Mouse (Mus musculus): ENCODE measurements around the gene Akap13. TPM values are rescaled to one million over a fixed set of nuclear protein-coding genes. Genes with fewer than 3 reads are reported as not detected.
A peak's percentile ranks its signal among the peaks of the same experiment; 100 is the strongest.

Gene Akap13
- total and polyA plus RNA-seq, 2 experiments from 2014 or later, result 13.8 to 26.1 TPM

DNA sequence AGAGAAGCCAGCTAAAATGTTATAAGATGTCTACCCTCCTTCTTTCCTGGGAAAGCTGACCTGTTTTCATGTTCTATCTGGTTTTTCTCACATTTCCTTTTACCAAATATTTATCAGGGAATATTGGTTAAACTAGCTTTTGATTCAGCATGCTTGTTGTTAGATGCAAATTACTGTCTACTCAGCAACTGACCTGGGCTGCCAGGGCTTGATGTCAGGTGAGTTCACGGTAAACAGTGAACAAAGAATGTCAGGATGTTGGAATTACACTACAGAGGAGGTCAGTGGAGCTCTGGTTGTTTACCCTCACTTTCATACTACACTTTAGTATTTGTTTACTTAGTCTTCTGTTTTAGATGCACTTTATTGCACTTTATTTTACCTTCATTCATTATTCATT is 5.0 kb downstream of the Akap13 start:
- Histone ChIP-seq H3K36me3 (ENCODE audit: insufficient read depth, low read length) (no peaks in the 10 kb centered on the region), H3K4me3 (ENCODE audit: low read length) (no peak overlapping the region), H3K27me3 (ENCODE audit: insufficient read depth, low read length) (no peaks in the 10 kb centered on the region), H3K4me1 (ENCODE audit: insufficient read depth, low read length) (no peaks in the 10 kb centered on the region), H3K4me2 (ENCODE audit: low read depth, low read length) (no peak overlapping the region), H3K9me3 (ENCODE audit: low read length) (no peaks in the 10 kb centered on the region), H3K9ac (replicated peaks; ENCODE audit: low read length) (no peak overlapping the region), H3K27ac (no peak overlapping the region)
- WGBS, result 63% methylated on average over 1 of the region's 1 CpGs
- no peak for ATAC-seq
- DNase-seq (ENCODE audit: low spot score), result no peak
- TF ChIP-seq CTCF (IDR thresholded peaks at IDR 0.05; ENCODE audit: low read depth), result no peak

DNA sequence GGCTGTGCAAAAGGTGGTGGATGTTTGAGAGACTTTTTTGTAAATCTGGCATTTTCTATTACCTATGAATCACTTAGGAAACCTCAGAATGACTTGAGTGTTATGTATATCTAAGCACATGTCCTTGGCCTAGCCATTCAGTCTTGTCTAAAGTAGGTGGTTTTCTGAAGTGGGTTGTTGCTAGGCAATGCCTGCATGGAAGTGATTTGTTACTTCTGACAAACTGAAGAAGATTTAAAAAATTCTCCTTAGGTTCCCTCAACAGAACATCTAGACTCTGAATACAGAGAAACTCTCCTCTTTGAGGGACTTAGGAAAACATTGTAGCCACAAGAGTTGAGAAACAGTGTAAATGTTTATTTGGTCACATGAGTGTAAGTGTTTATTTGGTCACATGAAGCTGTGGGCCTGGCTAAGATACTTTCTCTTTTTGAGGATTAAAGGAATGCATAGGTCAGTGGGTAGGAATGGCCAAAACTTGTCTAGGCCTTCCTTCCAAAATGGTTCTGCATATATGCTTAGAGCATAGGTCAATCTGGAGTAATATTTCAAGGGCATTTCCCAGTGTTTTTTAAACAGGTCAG is 8.3 kb downstream of the Akap13 start:
- Histone ChIP-seq H3K9ac (replicated peaks; ENCODE audit: low read length) (no peak overlapping the region), H3K9me3 (ENCODE audit: low read length) (no peaks in the 10 kb centered on the region), H3K4me3 (ENCODE audit: low read length) (no peak overlapping the region), H3K4me2 (ENCODE audit: low read depth, low read length) (no peak overlapping the region), H3K27me3 (ENCODE audit: insufficient read depth, low read length) (no peaks in the 10 kb centered on the region), H3K4me1 (ENCODE audit: insufficient read depth, low read length) (no peaks in the 10 kb centered on the region), H3K36me3 (ENCODE audit: insufficient read depth, low read length) (no peaks in the 10 kb centered on the region), H3K27ac (no peak overlapping the region)
- no peak for ATAC-seq
- no peak for TF ChIP-seq CTCF (IDR thresholded peaks at IDR 0.05; ENCODE audit: low read depth)
- DNase-seq (ENCODE audit: low spot score), result no peak

DNA sequence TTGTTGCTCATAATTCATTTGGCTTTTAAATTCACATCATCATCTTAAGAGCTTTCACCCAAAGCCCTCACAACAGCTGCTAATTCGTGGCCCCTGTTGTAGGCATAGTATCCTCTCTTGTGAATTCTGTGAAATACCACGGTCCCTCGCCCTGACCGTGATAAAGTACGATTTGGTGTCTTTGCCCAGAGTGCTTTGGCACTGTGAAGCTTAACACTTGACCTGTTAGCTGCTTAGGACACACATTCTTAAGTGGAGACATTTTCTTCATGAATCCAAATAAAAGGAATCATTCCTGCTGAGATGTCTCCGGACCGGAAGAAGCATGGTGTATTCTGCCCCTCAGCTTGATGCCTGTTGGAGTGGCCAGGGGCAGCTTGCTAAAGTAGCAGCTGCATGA is 12.5 kb downstream of the Akap13 start:
- Histone ChIP-seq H3K36me3 (ENCODE audit: insufficient read depth, low read length) (no peaks in the 10 kb centered on the region), H3K27ac (no peak overlapping the region), H3K9ac (replicated peaks; ENCODE audit: low read length) (no peak overlapping the region), H3K4me1 (ENCODE audit: insufficient read depth, low read length) (no peaks in the 10 kb centered on the region), H3K27me3 (ENCODE audit: insufficient read depth, low read length) (no peaks in the 10 kb centered on the region), H3K9me3 (ENCODE audit: low read length) (no peaks in the 10 kb centered on the region), H3K4me2 (ENCODE audit: low read depth, low read length) (no peak overlapping the region), H3K4me3 (ENCODE audit: low read length) (no peak overlapping the region)
- DNase-seq (ENCODE audit: low spot score) (peak; percentile 2), ATAC-seq (no peak)
- 47% methylated on average over 7 of the region's 7 CpGs for WGBS
- TF ChIP-seq CTCF (IDR thresholded peaks at IDR 0.05; ENCODE audit: low read depth), result no peak

DNA sequence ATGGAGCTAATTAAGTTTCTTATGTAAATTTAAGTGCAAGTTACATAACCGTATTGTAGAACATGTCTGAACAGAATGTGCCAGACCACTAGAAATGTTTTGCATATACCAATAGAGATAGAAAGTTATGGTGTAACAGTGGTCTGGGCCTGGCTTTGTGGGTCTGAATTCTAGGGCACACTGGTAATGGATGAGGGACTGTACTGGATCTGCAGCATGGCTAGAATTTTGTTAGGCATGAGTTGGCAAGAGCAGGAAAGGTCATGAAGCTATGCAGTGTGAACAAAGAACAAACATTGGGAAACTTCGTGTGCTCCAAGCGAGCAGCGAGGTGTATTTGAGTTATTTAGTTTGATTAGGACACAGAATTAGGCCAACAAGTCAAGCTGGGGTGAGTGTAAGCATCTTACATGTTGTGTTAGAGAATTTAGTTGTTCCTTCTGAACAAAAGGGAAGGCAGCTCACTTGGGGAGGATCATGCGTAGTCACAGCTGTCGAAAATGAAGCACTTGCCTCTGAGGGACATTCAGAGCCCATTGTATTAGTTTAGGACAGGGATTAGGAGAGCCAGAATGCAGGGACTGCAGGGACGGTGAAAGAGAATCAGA is 15.1 kb downstream of the Akap13 start:
- no peak overlapping the region for H3K4me2 ChIP-seq (ENCODE audit: low read depth, low read length)
- WGBS, result 34% methylated on average over 7 of the region's 7 CpGs
- H3K9me3 ChIP-seq (ENCODE audit: low read length), result no peaks in the 10 kb centered on the region
- no peak for TF ChIP-seq CTCF (IDR thresholded peaks at IDR 0.05; ENCODE audit: low read depth)
- no peak overlapping the region for H3K4me3 ChIP-seq (ENCODE audit: low read length)
- H3K4me1 ChIP-seq (ENCODE audit: insufficient read depth, low read length), result no peaks in the 10 kb centered on the region
- no peak overlapping the region for H3K27ac ChIP-seq
- DNase-seq (ENCODE audit: low spot score) (peak; percentile 1), ATAC-seq (no peak)
- H3K9ac ChIP-seq (replicated peaks; ENCODE audit: low read length), result no peak overlapping the region
- no peaks in the 10 kb centered on the region for H3K27me3 ChIP-seq (ENCODE audit: insufficient read depth, low read length)
- no peaks in the 10 kb centered on the region for H3K36me3 ChIP-seq (ENCODE audit: insufficient read depth, low read length)

DNA sequence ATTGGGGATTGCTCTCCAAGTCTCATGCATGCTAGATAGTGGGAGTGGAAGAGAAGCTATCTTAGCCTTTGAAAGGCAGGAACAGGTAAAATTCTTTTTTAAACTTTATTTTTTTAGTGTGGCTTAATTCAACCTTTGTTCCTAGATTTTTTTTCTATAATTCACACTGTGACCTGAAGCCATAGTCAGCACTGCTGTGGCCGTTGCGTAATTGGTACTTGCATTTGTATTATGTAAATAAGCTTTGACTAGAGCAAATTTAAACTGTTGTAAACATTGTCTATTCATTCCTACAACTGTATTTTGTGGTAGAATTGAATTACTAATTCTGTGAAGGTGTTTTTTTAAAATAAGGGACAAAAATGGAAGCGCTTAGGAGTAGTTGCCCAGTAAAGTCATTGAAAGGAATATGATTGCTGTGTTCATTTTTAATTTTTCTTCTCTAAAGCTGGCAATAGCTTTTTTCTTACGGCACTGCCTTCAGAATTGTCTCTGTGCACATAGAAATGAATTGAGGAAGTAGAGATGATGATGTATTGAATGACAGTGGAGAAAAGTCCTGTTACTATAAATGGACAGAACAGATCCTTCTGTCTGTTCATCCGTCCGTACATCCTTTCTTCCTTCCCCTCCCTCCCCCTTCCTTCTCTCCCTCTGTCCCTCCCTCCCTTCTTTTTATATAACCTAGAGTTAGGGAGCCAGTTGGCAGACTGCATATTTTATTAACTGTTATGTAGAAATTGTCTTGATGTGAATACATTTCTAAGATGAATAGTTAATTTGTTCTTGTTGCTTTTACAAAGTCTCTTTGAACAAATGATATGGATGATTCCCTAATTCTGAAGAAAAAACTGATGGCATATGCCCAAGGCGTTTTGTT is 17.2 kb downstream of the Akap13 start:
- no peaks in the 10 kb centered on the region for H3K27me3 ChIP-seq (ENCODE audit: insufficient read depth, low read length)
- DNase-seq (ENCODE audit: low spot score) (no peak), ATAC-seq (no peak)
- no peaks in the 10 kb centered on the region for H3K36me3 ChIP-seq (ENCODE audit: insufficient read depth, low read length)
- no peak overlapping the region for H3K4me3 ChIP-seq (ENCODE audit: low read length)
- TF ChIP-seq CTCF (IDR thresholded peaks at IDR 0.05; ENCODE audit: low read depth), result no peak
- no peak overlapping the region for H3K27ac ChIP-seq
- WGBS, result 74% methylated on average over 7 of the region's 7 CpGs
- no peaks in the 10 kb centered on the region for H3K9me3 ChIP-seq (ENCODE audit: low read length)
- H3K9ac ChIP-seq (replicated peaks; ENCODE audit: low read length), result no peak overlapping the region
- no peaks in the 10 kb centered on the region for H3K4me1 ChIP-seq (ENCODE audit: insufficient read depth, low read length)
- H3K4me2 ChIP-seq (ENCODE audit: low read depth, low read length), result no peak overlapping the region

DNA sequence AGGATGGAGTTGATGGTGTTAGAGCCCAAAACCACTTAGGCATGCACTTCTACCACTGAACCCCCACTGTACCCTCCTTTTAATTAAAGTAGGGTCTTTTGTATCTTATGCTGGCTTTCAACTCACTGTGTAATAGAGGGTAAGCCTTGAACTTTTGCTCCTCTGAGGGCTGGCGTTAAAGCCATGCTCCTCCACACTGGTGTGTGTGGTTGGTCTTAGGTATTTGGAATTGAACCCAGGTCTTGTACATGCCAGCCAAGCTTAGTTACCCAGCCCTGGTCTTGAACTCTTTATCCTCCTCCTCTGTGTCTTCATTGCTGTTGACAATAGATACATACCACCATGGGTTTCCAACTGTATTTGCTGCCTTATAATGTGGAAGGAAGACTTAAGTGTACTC is 18.0 kb downstream of the Akap13 start:
- ATAC-seq, result no peak
- Histone ChIP-seq H3K4me2 (ENCODE audit: low read depth, low read length) (no peak overlapping the region), H3K4me1 (ENCODE audit: insufficient read depth, low read length) (no peaks in the 10 kb centered on the region), H3K9ac (replicated peaks; ENCODE audit: low read length) (no peak overlapping the region), H3K27me3 (ENCODE audit: insufficient read depth, low read length) (no peaks in the 10 kb centered on the region), H3K27ac (no peak overlapping the region), H3K4me3 (ENCODE audit: low read length) (no peak overlapping the region), H3K36me3 (ENCODE audit: insufficient read depth, low read length) (no peaks in the 10 kb centered on the region), H3K9me3 (ENCODE audit: low read length) (no peaks in the 10 kb centered on the region)
- 96% methylated on average over 1 of the region's 1 CpGs for WGBS
- no peak for DNase-seq (ENCODE audit: low spot score)
- TF ChIP-seq CTCF (IDR thresholded peaks at IDR 0.05; ENCODE audit: low read depth), result no peak

DNA sequence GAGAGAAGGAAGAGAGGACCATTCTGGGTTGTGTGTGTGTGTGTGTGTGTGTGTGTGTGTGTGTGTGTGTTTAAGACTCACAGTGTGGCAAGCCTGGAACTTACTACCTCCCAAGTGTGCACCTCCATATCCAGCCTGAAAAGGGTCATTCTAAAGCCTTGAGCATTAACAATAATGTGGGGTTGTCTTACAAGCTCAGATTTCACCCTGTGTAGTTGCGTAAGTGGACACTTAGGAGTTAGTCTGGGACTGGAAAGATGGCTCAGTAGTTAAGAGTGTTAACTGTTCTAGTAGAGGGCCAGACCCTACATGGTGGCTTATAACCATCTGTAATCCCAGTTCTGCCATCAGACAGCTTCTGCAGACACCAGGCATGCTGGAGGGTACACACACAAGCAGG is 18.7 kb downstream of the Akap13 start:
- H3K4me3 ChIP-seq (ENCODE audit: low read length), result no peak overlapping the region
- no peak overlapping the region for H3K4me2 ChIP-seq (ENCODE audit: low read depth, low read length)
- no peak for TF ChIP-seq CTCF (IDR thresholded peaks at IDR 0.05; ENCODE audit: low read depth)
- no peaks in the 10 kb centered on the region for H3K4me1 ChIP-seq (ENCODE audit: insufficient read depth, low read length)
- no peak overlapping the region for H3K9ac ChIP-seq (replicated peaks; ENCODE audit: low read length)
- DNase-seq (ENCODE audit: low spot score), result no peak
- no peak overlapping the region for H3K27ac ChIP-seq
- H3K27me3 ChIP-seq (ENCODE audit: insufficient read depth, low read length), result no peaks in the 10 kb centered on the region
- H3K36me3 ChIP-seq (ENCODE audit: insufficient read depth, low read length), result no peaks in the 10 kb centered on the region
- ATAC-seq, result no peak
- no peaks in the 10 kb centered on the region for H3K9me3 ChIP-seq (ENCODE audit: low read length)
- WGBS, result 89% methylated on average over 1 of the region's 1 CpGs
